Mouse (Mus musculus): ENCODE data around the gene Tmem184b.

Tmem184b gene

GRCm38 (mm10) chr15:79399231-79400052 is 3.9 kb downstream of the Tmem184b start:
- no peak for DNase-seq (ENCODE audit: low spot score in 2 of 2)

- DNase-seq (ENCODE audit: low spot score in 2 of 2): peak in 1 of 2 experiments; percentile 41
Measured at GRCm38 (mm10) chr15:79396736-79397135, 6.6 kb downstream of the Tmem184b start.

DNA sequence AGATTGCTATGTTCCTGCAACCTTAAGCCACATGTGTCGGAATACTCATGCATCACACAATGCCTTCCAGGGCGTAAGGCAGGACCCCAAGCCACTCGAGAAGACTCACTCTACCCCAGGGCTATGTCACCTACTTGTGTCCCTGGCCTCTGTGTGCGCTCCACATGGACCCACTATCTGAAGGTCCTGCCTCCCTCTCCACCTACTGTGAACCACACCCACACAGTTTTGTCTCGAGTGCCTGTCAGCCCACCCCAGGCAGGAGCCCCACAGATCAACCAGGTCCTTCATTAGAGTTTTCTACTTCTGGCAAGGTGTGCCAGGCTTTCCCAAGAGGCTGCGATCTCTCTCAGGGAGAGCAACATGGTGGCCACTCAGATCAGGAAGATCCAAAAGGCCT is 8.1 kb downstream of the Tmem184b start:
- DNase-seq (ENCODE audit: low spot score in 2 of 2): no peak

- no peak for DNase-seq (ENCODE audit: low spot score in 2 of 2)
Measured at GRCm38 (mm10) chr15:79394842-79395241, 8.5 kb downstream of the Tmem184b start.

DNA sequence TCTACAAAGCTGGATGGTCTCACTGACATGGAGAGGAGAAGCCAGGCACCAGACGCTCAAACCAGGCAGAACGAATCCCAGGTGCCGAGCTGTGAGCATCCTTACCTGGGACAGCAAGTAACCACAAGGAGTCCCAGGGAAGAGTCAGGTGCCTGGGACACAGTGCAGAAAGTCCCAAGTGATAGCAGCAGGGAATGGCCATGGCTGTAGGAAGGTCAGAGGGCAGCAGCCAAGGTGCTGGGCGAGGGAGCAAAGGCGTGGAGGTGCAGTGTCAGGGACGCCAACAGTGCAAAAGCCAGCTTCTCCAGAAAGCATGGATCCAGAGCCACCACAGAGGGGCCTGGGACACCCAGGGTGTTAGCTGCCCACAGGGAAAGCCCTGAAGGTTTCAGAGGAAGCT is 10.3 kb downstream of the Tmem184b start:
- DNase-seq (ENCODE audit: low spot score in 2 of 2): no peak

- no peak for DNase-seq (ENCODE audit: low spot score in 2 of 2)
Measured at GRCm38 (mm10) chr15:79392527-79392926, 10.8 kb downstream of the Tmem184b start.

DNA sequence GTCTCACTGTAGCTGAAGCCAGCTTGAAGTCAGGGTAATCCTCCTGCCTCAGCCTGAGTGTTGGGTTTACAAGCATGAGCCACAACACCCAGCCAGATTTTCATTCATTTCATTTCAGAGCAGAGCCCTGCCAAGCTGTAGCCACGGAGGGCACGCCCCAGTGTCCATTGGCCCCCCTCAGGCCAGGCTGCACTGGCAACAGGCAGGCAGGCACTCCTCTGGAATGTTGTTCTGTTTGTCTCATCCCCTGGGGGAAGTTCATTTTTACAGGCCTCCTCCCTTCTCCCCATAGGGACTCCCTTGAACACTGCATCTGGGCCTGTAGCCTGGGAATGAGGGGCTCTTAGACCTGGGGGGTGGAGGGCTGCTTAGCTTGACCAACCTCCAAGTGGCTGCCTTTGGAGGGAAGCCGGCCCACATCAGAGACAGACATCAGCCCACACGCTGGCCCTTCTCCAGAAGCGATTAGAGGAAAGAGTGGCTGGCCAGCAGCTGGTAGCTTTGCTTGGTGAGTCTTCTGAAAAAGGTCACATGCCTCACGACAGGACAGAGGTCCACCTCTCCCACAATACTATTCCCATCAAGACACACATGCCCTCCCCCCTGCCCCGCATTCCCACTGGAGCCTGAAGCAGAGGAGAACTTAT is 11.8 kb downstream of the Tmem184b start:
- DNase-seq (ENCODE audit: low spot score in 2 of 2): peak in 1 of 2 experiments; percentile 62

- DNase-seq (ENCODE audit: low spot score in 2 of 2): peak in 1 of 2 experiments; percentile 61
Measured at GRCm38 (mm10) chr15:79390434-79390833, 12.9 kb downstream of the Tmem184b start.

- no peak for DNase-seq (ENCODE audit: low spot score in 2 of 2)
Measured at GRCm38 (mm10) chr15:79388171-79388570, 15.2 kb downstream of the Tmem184b start.

DNA sequence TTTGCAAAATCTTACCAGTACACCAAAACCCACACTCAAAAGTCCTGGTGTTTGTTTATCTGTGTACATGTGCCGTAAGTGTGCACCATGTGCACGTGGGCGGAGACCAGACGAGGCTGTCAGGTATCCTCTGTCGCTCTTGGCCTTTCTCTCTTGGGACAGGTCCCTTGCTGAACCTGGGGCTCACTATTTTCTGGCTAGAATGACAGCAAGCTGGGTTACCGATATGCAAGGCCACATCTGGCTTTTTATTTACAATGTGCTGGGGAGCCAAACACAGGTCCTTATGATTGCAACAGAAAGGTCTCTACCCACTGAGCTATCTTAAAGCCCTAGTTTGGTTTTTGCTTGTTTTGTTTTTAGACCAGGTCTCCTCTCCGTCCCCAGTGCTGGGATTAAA is 15.8 kb downstream of the Tmem184b start:
- DNase-seq (ENCODE audit: low spot score in 2 of 2): no peak

DNA sequence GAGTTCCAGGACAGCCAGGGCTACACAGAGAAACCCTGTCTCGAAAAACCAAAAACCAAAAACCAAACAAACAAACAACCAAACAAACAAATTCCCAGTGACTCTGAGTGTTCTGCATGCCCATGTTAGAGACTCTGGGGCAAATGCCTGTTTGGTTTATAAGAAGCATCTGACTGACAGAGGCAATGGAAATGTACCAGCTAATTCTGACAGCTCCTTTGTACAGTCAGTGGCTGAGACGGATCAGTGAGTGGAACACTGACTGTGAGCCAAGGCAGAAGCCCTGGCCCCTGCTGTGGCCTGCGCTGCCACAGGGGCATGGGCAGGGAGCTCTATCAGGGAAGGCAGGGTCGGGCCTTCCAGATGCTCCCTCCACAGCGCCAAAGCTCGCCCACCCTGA is 16.3 kb downstream of the Tmem184b start:
- no peak for DNase-seq (ENCODE audit: low spot score in 2 of 2)

GRCm38 (mm10) chr15:79381644-79382043 is 21.7 kb downstream of the Tmem184b start:
- DNase-seq (ENCODE audit: low spot score in 2 of 2): no peak

DNA sequence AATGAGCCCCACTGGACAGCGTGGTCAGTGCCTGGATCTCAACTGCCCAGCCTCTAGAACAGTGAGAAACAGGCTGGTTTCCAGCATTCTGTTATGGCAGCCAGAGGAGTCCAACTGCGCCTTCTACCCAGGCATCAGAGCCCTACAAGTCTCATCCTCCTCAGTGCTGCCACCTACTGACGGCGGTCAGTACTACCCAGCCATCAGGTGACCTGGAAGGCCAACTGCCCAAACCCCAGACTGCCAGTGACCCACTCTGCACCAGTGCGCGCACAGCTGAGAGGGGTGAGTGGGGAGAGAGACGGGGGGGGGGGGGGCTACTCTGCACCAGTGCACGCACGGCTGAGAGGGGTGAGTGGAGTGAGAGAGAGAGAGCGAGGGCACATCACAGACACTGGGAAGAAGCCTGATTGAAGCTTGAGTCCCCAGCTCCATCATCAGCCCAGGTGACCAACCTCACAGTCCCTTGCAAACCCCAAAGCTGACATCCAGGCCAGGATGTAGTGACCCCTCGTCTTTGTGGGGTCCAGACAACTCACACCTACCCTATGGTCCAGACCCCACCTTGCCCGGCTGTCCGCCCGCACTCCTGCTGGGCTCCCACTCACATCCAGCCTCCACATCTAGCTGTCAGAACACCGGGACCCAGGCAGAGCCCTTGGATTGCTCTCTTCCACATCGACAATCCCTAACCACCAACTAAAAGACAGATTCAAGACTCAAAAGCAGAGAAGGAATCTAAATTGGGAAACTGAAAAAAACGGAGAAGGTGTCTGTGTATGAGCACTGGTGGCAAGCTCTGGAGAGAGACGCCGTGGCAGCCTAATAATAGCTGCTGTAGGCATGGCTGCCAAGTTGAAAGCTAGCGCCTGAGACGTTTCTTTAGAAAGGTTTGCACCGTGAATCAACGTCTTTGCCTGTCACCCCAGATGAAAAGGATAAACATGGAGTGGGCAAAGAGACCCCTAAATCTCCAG is 22.6 kb downstream of the Tmem184b start:
- DNase-seq (ENCODE audit: low spot score in 2 of 2): peak in 1 of 2 experiments; percentile 65

- no peak for DNase-seq (ENCODE audit: low spot score in 2 of 2)
Measured at GRCm38 (mm10) chr15:79379658-79380057, 23.7 kb downstream of the Tmem184b start.

- DNase-seq (ENCODE audit: low spot score in 2 of 2): no peak
Measured at GRCm38 (mm10) chr15:79378608-79379007, 24.8 kb downstream of the Tmem184b start.

DNA sequence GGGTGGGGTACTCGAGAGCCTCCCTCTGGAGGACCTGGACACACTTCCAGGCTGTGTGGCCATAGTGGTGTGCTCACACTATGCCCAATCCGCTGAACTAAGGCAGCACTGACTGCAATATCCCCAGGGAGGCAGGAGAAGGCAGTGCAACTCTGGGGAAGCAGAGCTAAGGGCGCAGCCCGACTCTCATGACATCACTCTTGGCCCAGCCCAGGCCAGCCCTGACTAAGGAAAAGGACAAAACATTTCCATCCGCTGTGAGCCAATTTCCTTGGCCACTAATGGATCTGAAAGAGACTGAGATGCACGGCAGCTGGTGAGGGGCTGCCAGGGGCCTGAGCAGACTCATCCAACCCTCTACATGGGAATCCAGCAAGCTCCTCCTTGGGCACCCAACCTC is 25.7 kb downstream of the Tmem184b start:
- DNase-seq (ENCODE audit: low spot score in 2 of 2): peak; percentile 50 to 84

GRCm38 (mm10) chr15:79374760-79375159 is 28.6 kb downstream of the Tmem184b start:
- no peak for DNase-seq (ENCODE audit: low spot score in 2 of 2)

DNA sequence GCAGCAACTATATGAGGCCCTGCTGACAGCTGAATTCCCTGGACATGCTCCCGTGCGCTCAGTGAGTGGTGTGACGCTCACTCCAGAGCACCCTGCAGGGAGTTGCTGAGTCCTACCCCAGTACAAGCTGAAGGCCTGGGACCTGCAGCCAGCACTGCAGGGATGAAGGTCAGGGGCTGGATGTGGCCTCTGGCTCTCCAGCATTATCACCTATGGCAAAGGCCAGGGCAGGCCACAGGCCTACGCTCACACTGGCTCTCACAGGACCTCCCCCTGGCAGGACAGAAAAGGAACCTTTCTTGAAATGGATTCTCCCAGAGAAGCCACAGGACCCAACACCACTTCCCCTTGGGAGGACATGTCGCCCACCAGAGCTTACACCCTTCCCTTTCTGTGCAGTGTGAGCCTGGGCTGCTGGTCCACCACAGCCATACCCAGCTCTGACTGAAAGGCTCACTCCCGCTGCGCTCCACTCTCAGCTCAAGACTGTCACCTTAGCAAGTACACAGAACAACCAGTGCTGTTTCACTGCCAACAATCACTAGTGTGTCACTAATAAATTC is 33.0 kb downstream of the Tmem184b start:
- no peak for DNase-seq (ENCODE audit: low spot score in 2 of 2)

- DNase-seq (ENCODE audit: low spot score in 2 of 2): no peak
Measured at GRCm38 (mm10) chr15:79369452-79370280, 33.7 kb downstream of the Tmem184b start.

DNA sequence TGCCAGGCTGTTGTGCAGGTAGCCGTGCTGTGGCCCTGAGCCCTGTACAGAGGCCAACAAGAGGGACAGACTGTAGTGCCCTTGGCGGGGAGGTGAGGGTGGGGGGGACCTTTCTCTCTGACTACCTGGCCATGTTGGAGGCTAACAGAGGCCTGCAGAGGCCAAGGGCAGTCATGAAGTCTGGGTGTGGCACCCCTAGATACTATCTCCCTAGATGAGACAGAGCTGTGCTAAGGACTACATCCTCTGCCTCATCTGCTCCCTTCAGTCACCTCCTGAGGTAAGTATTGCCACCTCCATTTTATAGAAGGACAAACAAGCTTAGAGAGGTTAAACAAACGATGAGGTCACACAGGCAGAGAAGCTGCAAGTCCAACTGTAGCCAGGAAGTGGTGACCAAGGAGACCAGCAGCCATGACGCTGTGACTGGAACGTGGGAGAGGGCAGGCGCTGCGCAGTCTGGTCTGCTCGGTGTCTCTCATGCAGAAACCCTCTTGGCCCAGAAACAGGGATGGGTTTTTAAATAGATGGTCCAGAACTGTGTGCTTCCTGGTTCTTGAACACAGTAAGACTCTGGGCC is 34.4 kb downstream of the Tmem184b start:
- peak; percentile 46 to 48 for DNase-seq (ENCODE audit: low spot score in 2 of 2)

Data from urinary bladder, postnatal 36 days (tissue).